Mouse (Mus musculus) forebrain, embryonic 15.5 days (tissue): ENCODE results near the gene Pigk. TPM values are rescaled to one million over a fixed set of nuclear protein-coding genes. Genes with fewer than 3 reads are reported as not detected.

Source experiments
- ATAC-seq: fragments of 200-750 bp; cut with Nextera tagmentation; replicated peaks from 2 replicates; pipeline ENCODE4 v1.8.0; 2017; ENCODE audit warnings: mild to moderate bottlenecking, moderate TSS enrichment, moderate library complexity
- H3K27ac ChIP-seq: fragments of 300-500 bp; sonication (generic); replicated peaks from 2 replicates; pipeline ENCODE4 v1.5.1; 2015; ENCODE audit warnings: mild to moderate bottlenecking, inconsistent platforms
- H3K27me3 ChIP-seq: fragments of 300-500 bp; sonication (generic); 2 replicates; pipeline ENCODE4 v1.6.1; 2015; ENCODE audit warnings: inconsistent platforms
- H3K36me3 ChIP-seq: fragments of 300-500 bp; sonication (generic); 2 replicates; pipeline ENCODE4 v1.6.1; 2015; ENCODE audit warnings: mild to moderate bottlenecking, inconsistent platforms
- H3K4me1 ChIP-seq: fragments of 300-500 bp; sonication (generic); 2 replicates; pipeline ENCODE4 v1.6.1; 2015; ENCODE audit warnings: inconsistent platforms
- H3K4me2 ChIP-seq: fragments of 300-500 bp; sonication (generic); replicated peaks from 2 replicates; pipeline ENCODE4 v1.6.1; 2015; ENCODE audit warnings: mild to moderate bottlenecking, inconsistent platforms
- H3K4me3 ChIP-seq: fragments of 300-500 bp; sonication (generic); 2 replicates; pipeline ENCODE4 v1.5.1; 2015; ENCODE audit warnings: mild to moderate bottlenecking, inconsistent platforms
- H3K9ac ChIP-seq: fragments of 300-500 bp; sonication (generic); replicated peaks from 2 replicates; pipeline ENCODE4 v1.6.1; 2015; ENCODE audit warnings: mild to moderate bottlenecking, inconsistent platforms
- H3K9me3 ChIP-seq: fragments of 300-500 bp; sonication (generic); 2 replicates; pipeline ENCODE4 v1.6.1; 2016; ENCODE audit warnings: inconsistent platforms
- WGBS: fragments of 180-500 bp; shearing (Covaris S2); methylation state at CpG from one replicate; pipeline ENCODE4 v1.1.7; 2015; ENCODE audit warnings: mixed read lengths; 5-methylcytosine and 5-hydroxymethylcytosine counted together
- polyA plus RNA-seq: library from polyadenylated mRNA; unstranded; fragments of >200 nt; fragmentation: Nextera tagmentation; extraction: Ambion mirVana; gene quantifications from 2 replicates; pipeline ENCODE4 v1.2.1, GENCODE M21; 2015

The Pigk gene
- polyA plus RNA-seq, 1 experiment from 2014 or later = 31.0 TPM

DNA sequence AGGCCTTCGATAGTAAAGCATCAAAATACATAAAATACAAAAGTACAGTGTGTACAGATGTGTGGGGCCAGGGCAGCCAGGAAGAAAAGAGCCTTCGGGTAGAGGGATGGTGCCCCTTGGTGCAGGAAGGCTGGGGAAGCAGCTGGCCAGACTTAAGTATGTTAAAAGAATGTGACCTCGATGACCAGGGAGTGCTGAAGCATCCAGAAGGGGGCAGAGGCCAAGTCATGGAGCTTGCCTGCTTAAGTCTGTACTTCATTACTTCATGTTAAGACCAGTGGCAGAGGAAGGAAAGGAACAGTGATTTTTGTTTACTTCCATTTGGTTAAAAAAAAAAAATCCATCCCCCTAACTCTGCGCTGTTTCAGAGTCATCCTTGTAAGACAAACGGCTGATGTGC, 284.2 kb downstream of the Pigk start:
- WGBS = 59% methylated on average over 5 of the region's 5 CpGs
- no peak overlapping the region for H3K4me2 ChIP-seq
- no peaks in the 10 kb centered on the region for H3K27me3 ChIP-seq
- no peak for ATAC-seq
- no peak overlapping the region for H3K4me3 ChIP-seq
- no peak overlapping the region for H3K9ac ChIP-seq
- H3K4me1 ChIP-seq = no peaks in the 10 kb centered on the region
- no peaks in the 10 kb centered on the region for H3K36me3 ChIP-seq
- no peak overlapping the region for H3K27ac ChIP-seq
- H3K9me3 ChIP-seq = no peaks in the 10 kb centered on the region

GRCm38 (mm10) chr3:152998901-152999300, 285.0 kb downstream of the Pigk start:
- Histone ChIP-seq H3K36me3 (no peaks in the 10 kb centered on the region), H3K4me3 (no peak overlapping the region), H3K27me3 (no peaks in the 10 kb centered on the region), H3K9ac (no peak overlapping the region), H3K4me1 (no peaks in the 10 kb centered on the region), H3K27ac (no peak overlapping the region), H3K4me2 (no peak overlapping the region), H3K9me3 (no peaks in the 10 kb centered on the region)
- no peak for ATAC-seq
- WGBS = 52% methylated on average over 5 of the region's 5 CpGs

DNA sequence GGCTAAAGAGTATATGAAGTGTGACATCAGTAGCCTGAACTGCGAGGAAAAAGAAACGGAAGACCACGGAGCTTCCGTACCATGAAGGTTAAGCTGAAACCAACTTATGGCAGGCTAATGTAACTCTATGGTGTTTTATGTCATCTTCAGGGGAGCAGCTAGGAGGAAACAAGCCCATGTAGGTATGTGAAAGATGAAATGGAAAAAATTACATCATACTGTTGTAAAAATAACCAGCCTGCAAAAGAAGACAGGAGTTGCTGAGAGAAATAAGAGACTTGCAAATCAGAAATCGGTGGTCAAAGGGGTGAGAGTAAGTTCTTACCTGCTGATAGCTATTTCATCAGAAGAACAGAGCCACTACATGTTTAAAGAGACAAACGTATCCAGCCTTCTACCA, 293.0 kb downstream of the Pigk start:
- H3K4me3 ChIP-seq = no peak overlapping the region
- H3K9me3 ChIP-seq = no peaks in the 10 kb centered on the region
- H3K4me1 ChIP-seq = no peaks in the 10 kb centered on the region
- no peak overlapping the region for H3K9ac ChIP-seq
- no peak for ATAC-seq
- no peaks in the 10 kb centered on the region for H3K36me3 ChIP-seq
- no peak overlapping the region for H3K27ac ChIP-seq
- no peak overlapping the region for H3K4me2 ChIP-seq
- WGBS = 91% methylated on average over 6 of the region's 6 CpGs
- H3K27me3 ChIP-seq = no peaks in the 10 kb centered on the region

GRCm38 (mm10) chr3:153016355-153016754, 302.5 kb downstream of the Pigk start:
- H3K27me3 ChIP-seq = no peaks in the 10 kb centered on the region
- no peak for ATAC-seq
- no peaks in the 10 kb centered on the region for H3K36me3 ChIP-seq
- no peak overlapping the region for H3K27ac ChIP-seq
- WGBS = 71% methylated on average over 8 of the region's 8 CpGs
- no peak overlapping the region for H3K4me3 ChIP-seq
- no peak overlapping the region for H3K9ac ChIP-seq
- H3K4me2 ChIP-seq = no peak overlapping the region
- H3K4me1 ChIP-seq = peaks cover 4% of the 10 kb centered on the region; the same call in 1 of the 2 replicates
- no peaks in the 10 kb centered on the region for H3K9me3 ChIP-seq

DNA sequence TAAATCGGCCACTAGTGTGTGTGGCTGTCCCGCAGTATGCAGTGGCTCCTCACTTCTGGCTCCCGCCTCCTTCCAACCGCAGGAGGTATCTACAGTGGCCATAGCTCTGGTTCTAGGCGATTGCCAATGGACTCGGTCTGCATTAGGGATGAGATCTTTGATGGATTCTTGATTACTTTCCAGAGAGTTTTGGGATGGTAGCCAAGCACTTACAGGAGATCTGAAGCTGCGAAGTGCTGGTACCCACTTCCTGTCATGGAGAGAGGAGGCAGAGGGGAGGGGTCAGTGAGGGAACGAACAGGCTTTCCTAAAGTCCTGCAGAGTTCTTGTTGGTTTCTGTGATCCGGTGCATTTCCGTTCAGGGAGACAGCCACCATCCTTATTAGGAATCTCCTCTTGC, 304.2 kb downstream of the Pigk start:
- H3K27me3 ChIP-seq = no peaks in the 10 kb centered on the region
- no peak overlapping the region; the same call in 1 of the 2 replicates for H3K4me2 ChIP-seq
- no peaks in the 10 kb centered on the region for H3K36me3 ChIP-seq
- H3K27ac ChIP-seq = no peak overlapping the region
- WGBS = 43% methylated on average over 10 of the region's 10 CpGs
- no peak overlapping the region for H3K9ac ChIP-seq
- H3K9me3 ChIP-seq = no peaks in the 10 kb centered on the region
- peaks cover 4% of the 10 kb centered on the region; the same call in 1 of the 2 replicates for H3K4me1 ChIP-seq
- ATAC-seq = 0 out of 2 replicates have a peak, but pooled peaks have one; percentile 66
- H3K4me3 ChIP-seq = no peak overlapping the region

DNA sequence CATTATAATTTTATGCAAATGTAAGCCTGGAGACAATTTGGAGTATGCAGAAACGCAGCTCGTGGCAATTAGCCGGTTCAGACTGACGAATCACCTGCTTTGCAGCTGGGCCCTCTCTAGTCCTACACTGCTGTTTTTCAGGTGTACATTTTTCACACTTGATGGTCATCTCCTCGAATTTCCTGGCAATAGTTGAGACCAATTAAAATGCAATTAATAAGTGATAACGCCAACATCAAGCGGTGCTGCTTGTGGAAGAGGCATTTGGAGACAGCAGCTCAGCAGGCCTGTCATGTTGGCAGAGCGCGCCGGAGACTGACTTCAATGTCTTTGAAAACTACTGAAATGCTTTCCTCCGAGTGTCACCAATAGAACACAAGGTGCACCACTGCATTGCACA, 310.1 kb downstream of the Pigk start:
- no peak overlapping the region for H3K4me2 ChIP-seq
- no peak overlapping the region for H3K9ac ChIP-seq
- no peaks in the 10 kb centered on the region for H3K9me3 ChIP-seq
- WGBS = 64% methylated on average over 11 of the region's 11 CpGs
- H3K4me3 ChIP-seq = no peak overlapping the region
- no peaks in the 10 kb centered on the region for H3K27me3 ChIP-seq
- no peak overlapping the region for H3K27ac ChIP-seq
- no peaks in the 10 kb centered on the region for H3K36me3 ChIP-seq
- ATAC-seq = no peak
- H3K4me1 ChIP-seq = no peaks in the 10 kb centered on the region

Other genes starting within 250 kb of the Pigk start
- 6.7 and 7.1 TPM in 2 replicates for gene Ak5, start 45.7 kb upstream of the Pigk start, polyA plus RNA-seq